Mouse (Mus musculus) CH12F3 (cell line): ENCODE measurements around the gene Rnf39.
"Not testable (repeated sequence)": the region's sequence is repeated elsewhere in the genome, so short reads cannot be mapped to it uniquely, and the experiment has no call there.

ENCODE experiments used
- in situ Hi-C: fragments of 300-500 bp; cut with MboI; formaldehyde crosslinking; loops from 2 replicates; pipeline ENCODE4 v1.14.3; 2020; ENCODE audit warnings: low sequenced_read_pairs

Gene Rnf39

GRCm38 (mm10) chr17:36973271-36973787 is 30.6 kb downstream of the Rnf39 start:
- in situ Hi-C loops = no loop called here

GRCm38 (mm10) chr17:36981221-36981813 is 38.6 kb downstream of the Rnf39 start, which contains the start of gene 2410137M14Rik:
Gene 2410137M14Rik (minus strand): TSS chr17:36981237.
- in situ Hi-C loops = no loop called here

DNA sequence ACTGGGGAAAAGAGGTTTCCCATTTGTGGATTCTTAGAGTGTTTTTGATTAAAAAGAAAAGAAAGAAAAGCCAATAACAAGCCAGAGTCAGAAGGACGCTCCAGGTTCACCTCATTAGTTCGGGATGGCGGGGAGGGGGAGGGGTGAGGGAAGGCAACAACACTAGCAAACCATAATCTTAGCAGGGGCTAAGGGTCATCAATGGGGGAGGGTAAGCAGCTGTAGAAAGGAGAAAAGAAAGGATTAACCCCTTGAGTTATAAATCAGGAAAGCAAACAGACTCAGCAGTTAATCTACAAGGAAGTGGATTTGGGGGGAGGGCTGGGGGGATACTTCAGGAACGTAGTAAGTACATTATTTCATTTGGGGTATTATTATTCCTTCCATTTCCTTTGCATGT is 39.1 kb downstream of the Rnf39 start:
- in situ Hi-C loops = no loop called here

DNA sequence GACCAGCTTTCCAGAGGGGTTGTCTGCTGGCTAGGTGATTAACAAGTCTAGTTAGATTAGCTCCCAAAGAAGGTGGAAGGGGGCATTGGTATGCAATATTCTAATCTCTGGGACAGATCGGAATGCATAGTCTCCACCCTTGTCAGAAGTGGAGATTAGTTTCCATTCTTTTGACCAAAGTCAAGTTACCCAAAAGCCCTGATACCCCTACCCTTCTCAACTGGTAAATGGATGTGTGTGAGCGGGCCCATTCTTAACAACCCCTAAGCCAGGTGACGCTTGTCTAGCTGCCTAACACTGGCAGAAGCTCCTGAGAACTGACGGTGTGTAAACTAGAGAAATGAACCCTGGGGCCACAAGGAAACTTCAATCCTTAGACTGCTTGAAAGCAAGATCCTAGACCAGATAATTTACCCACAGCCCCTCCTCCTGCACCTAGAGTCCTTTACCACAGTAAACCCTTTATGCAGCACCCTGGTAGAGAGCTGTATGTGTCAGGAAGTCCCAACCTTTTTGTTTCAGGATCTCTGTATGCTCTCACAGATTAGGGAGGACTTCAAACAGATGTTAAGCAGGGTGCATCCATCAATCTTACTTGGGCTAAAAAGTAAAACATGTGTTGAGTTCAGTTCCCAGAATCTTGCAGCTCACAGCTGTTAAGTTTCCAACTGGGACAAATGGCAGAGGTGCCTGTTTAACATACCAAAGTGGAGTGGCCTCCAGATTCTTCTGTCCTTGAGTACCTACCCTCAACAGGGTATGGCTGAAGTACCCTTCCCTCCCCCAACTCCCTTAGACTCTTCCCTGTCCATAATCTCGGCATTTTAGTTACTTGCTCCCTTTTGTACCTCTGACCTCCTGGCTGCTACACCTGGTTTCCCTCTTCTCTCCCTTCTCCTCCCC is 39.8 kb downstream of the Rnf39 start:
- in situ Hi-C loops = no loop called here

DNA sequence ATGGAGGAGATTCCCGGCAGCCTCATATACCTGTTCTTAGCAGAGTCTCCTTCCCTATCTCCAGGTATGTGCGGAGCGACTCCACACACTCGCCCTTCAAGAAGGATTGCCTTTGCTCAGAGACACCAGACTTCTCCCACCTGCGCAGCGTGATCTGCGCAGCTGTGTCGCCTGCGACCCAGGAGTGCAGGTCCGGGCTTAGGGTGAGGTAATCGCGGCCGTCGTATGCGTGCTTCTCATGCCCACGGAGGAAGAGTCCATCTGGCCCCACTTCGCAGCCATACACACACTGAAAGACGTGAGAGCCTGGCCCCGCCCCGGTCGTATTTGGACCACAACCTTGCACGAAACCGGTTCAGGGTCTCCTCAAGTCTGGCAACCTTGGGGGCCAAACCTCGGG is 45.8 kb downstream of the Rnf39 start:
- in situ Hi-C loops = no loop called here

- in situ Hi-C loops = no loop called here
Observed at GRCm38 (mm10) chr17:36989437-36989836, 46.7 kb downstream of the Rnf39 start, which contains the start of gene H2-M5. Gene H2-M5 (minus strand): TSS chr17:36989537.

DNA sequence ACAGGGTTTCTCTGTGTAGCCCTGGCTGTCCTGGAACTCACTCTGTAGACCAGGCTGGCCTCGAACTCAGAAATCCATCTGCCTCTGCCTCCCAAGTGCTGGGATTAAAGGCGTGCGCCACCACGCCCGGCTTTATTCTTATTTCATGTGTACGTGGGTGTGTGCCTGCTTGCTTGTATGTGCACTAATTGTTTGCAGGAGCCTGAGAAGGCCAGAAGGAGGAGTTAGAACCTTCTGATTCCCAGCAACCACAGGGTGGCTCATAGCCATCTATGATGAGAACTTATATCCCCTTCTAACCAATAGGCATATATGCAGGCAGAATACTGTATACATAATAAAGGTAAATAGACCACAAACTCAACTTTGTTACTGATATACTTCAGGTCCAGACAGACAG is 47.9 kb downstream of the Rnf39 start:
- in situ Hi-C loops = not testable (repeated sequence)

DNA sequence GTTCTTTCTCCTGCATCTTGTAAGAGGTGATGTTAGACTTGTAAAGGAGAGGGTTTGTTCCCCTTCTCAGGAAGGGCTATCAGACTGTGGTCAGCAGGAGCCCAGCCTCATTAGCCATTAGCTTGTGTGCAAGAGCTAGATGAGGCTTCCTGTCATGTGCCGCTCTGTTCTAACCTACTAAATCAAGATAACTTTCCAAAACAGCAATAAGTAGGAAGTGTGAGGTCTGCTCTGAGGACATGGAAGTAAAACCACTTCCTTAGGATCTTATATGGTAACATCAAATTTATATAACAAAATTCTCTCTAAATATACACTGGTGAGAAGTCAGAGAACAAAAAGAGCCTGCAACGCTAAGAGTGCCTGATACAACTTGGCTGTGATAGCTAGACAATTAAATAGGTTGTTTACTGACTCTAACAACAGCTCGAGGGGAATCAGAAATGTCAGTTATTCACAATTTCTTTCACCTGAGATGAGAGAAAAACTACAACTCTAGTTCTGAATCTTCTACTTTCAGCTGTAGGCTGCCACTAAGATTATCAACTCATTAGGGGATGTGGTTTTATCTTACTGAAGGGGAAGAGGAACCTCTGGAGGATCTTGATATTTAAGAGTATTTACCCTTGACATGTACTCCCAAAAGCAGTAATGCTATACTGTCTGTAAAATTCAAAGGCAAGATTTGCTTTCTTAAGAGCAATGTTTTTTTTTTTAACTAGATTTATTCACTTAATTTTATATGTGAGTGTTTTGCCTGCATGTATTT is 49.8 kb downstream of the Rnf39 start:
- in situ Hi-C loops = no loop called here

DNA sequence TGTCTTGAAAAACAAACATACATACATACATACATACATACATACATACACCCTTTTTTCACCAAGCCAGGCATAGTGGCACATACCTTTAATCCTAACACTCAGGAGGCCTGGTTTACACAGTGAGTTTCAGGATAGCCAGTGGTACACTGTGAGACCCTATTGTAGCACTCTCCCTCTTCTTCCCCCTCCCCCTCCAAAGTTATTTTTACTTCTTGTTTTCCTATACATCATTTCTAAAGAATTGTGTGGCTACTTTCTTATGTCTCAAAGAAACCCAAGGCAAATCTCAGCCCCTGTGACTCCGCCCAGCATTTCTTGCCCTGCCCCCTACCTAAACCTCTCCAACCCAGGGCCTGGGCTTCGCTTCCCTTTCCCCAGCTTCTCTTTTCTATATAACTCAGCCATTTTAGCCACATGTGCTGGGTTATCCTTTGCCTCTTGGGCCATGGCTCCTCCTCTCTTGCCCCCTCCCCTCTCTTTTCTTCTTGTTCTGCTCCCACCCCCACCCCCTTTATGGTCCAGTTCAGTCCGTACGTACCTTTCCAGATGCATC is 51.1 kb downstream of the Rnf39 start:
- in situ Hi-C loops = no loop called here

DNA sequence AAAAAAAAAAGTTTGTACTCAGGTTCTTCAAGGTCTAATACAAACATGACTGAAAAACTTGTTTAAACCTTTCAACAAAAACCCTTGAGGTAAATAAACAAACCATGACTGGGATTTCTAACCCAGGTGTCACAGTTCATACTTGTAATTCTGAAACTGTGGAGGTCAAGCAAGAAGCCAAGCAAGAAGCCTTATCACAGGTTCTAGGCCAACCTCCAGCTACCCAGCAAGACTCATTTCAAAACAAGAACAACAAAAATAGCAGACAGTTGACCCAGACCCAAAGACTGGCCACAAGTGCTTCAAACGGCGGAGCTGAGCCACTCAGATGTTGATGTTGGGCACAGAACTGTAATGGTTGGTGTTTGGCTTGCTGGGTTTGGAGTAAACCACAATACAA is 51.8 kb downstream of the Rnf39 start:
- in situ Hi-C loops = no loop called here

GRCm38 (mm10) chr17:36995448-36995847 is 52.7 kb downstream of the Rnf39 start:
- in situ Hi-C loops = no loop called here

DNA sequence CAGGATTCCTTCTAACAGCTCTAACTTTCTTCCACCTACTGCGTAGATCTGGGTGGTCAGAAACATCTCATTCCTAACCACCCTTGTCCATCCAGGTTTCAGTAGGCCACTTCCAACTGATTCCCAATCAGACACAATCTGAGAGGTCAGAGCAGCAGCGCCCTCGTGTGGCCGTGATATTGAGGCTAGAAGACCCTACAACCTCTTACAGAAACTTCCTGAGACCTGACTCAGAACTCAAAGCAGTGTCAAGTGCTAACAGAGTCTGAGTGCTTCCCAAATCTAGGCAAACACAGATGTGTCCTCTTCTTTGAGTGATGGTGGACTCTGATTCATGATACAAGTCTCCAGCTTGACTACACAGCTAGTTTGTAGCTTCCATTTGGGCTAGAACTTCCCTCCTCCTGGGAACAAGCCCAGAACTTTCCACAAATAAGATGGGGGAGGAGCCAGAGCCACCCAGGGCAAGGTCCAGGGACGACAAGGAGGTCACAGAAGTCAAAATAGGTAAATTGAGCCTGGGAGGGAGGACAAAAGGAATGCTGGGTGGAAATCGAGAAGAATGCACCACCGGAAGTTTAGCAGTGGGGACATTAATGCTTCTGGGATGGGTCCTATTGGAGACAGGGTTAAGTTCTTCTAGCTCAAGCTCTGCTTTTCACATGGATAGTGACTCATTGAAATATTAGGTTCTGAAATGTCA is 54.5 kb downstream of the Rnf39 start:
- in situ Hi-C loops = no loop called here
